Mouse (Mus musculus): ENCODE results near the gene Mcidas. TPM values are rescaled to one million over a fixed set of nuclear protein-coding genes. Genes with fewer than 3 reads are reported as not detected.

Mcidas gene
- total and polyA plus RNA-seq, 3 experiments = 0.12 TPM; not detected in 2

- TF ChIP-seq EP300 (IDR thresholded peaks at IDR 0.05; ENCODE audit: insufficient read depth, low read depth, low read length) (no peak), CTCF (IDR thresholded peaks at IDR 0.05) (no peak), POLR2A (IDR thresholded peaks at IDR 0.05; ENCODE audit: insufficient read depth, low read depth, low read length) (no peak)
- Histone ChIP-seq H3K27me3 (ENCODE audit: control insufficient read depth, insufficient read depth, low read length) (no peaks in the 10 kb centered on the region), H3K79me2 (replicated peaks; ENCODE audit: control insufficient read depth, insufficient read depth, low read length) (no peaks in the 10 kb centered on the region), H3K27ac (no peak overlapping the region), H3K9ac (ENCODE audit: low read depth, low read length) (no peak overlapping the region), H3K36me3 (ENCODE audit: control insufficient read depth, insufficient read depth, low read length) (no peaks in the 10 kb centered on the region; the same call in 1 of the 2 replicates), H3K4me3 (no peak overlapping the region), H3K4me1 (ENCODE audit: control insufficient read depth, insufficient read depth, low read length) (no peaks in the 10 kb centered on the region)
- intact Hi-C loops (cut with DNase I) = no loop called here
- WGBS = 95% methylated on average over 5 of the region's 5 CpGs
- DNase-seq = no peak
Observed at GRCm38 (mm10) chr13:112967267-112967666, 26.4 kb upstream of the Mcidas start.

- Histone ChIP-seq H3K79me2 (replicated peaks; ENCODE audit: control insufficient read depth, insufficient read depth, low read length) (no peaks in the 10 kb centered on the region), H3K27me3 (ENCODE audit: control insufficient read depth, insufficient read depth, low read length) (peaks cover 3% of the 10 kb centered on the region), H3K36me3 (ENCODE audit: control insufficient read depth, insufficient read depth, low read length) (no peaks in the 10 kb centered on the region), H3K4me1 (ENCODE audit: control insufficient read depth, insufficient read depth, low read length) (no peaks in the 10 kb centered on the region), H3K9ac (ENCODE audit: low read depth, low read length) (no peak overlapping the region), H3K4me3 (no peak overlapping the region), H3K27ac (no peak overlapping the region)
- TF ChIP-seq EP300 (IDR thresholded peaks at IDR 0.05; ENCODE audit: insufficient read depth, low read depth, low read length) = no peak
- no peak for TF ChIP-seq CTCF (IDR thresholded peaks at IDR 0.05)
- no peak for TF ChIP-seq POLR2A (IDR thresholded peaks at IDR 0.05; ENCODE audit: insufficient read depth, low read depth, low read length)
- WGBS = 39% methylated on average over 10 of the region's 10 CpGs
- intact Hi-C loops (cut with DNase I) = no loop called here
- DNase-seq = no peak
Observed at GRCm38 (mm10) chr13:112976720-112977119, 16.9 kb upstream of the Mcidas start.

DNA sequence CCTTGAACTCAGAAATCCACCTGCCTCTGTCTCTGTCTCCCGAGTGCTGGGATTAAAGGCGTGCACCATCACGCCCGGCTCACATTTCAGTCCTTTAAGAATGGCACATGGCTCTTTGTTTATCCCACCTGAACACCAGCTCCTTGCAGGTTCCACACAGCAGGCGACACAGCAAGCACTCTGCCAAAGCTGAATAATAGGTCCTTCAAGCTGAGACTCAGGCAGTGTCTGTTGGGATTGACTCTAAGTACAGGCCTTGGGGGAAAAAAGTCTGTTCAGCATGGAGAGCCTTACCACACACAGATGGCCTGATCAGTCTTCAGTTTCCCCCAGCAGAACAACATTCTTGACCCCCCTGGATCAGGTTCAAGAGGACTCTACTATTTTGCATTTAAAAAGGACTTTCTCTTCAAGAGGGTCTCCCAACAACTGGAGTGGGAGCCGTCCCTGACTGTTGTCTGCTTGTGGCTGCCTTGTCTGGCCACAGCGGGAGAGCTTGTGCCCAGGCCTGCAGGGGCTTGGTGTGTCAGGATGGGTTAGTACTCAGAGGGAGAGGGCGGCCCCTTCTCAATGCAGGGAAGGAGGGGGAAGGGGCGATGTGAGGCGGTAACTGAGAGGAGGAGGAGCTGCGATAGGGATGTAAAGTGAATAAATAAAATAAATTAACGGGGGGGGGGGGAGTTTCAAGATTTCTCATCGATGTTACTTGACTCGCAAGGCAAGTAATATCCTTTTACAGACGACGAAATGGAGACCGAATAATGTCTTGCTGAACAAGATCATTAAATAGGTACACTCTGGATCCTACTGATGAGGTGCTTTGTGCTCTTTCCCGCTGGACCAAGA, 7.8 kb upstream of the Mcidas start:
- peaks cover 2% of the 10 kb centered on the region; the same call in 1 of the 2 replicates for H3K4me1 ChIP-seq (ENCODE audit: control insufficient read depth, insufficient read depth, low read length)
- H3K4me3 ChIP-seq = no peak overlapping the region
- H3K27me3 ChIP-seq (ENCODE audit: control insufficient read depth, insufficient read depth, low read length) = peaks cover 16% of the 10 kb centered on the region
- DNase-seq = no peak
- no peak for TF ChIP-seq EP300 (IDR thresholded peaks at IDR 0.05; ENCODE audit: insufficient read depth, low read depth, low read length)
- no peak for TF ChIP-seq POLR2A (IDR thresholded peaks at IDR 0.05; ENCODE audit: insufficient read depth, low read depth, low read length)
- no peak for TF ChIP-seq CTCF (IDR thresholded peaks at IDR 0.05)
- no peaks in the 10 kb centered on the region for H3K36me3 ChIP-seq (ENCODE audit: control insufficient read depth, insufficient read depth, low read length)
- no peaks in the 10 kb centered on the region for H3K79me2 ChIP-seq (replicated peaks; ENCODE audit: control insufficient read depth, insufficient read depth, low read length)
- H3K9ac ChIP-seq (ENCODE audit: low read depth, low read length) = no peak overlapping the region
- intact Hi-C loops (cut with DNase I) = loop anchor here (2.0 to 5.0 kb wide), 2 partner anchors 49 to 59 kb away; partner anchors contain the start of genes Cdc20b, Dhx29 and Mtrex
- WGBS = 33% methylated on average over 18 of the region's 18 CpGs
- H3K27ac ChIP-seq = no peak overlapping the region

DNA sequence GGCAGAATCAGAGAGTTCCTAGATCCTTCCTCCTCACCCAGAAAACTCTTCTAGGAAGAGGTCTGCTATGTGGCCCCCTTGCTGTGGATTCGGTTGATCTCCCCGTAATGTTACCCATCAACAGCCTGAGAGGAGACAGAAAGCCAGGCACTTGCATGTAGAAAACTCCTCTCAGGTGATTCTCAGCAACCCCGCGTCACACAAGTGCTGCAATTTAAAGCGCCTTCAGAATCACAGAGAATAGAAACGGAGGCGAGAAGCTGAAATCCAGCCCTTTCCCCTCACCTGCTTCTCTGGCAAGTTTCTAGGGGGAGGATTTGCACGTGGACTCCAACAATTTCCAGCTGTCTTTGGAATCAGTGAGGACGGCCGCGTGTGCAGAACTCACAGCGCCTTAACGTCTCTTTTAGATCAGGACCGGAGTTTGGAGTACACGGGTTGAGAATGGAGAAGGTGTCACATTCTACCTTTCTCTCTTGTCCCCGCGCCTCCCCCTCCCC, 7.1 kb upstream of the Mcidas start:
- Histone ChIP-seq H3K4me3 (no peak overlapping the region), H3K27me3 (ENCODE audit: control insufficient read depth, insufficient read depth, low read length) (peaks cover 16% of the 10 kb centered on the region), H3K9ac (ENCODE audit: low read depth, low read length) (no peak overlapping the region), H3K36me3 (ENCODE audit: control insufficient read depth, insufficient read depth, low read length) (no peaks in the 10 kb centered on the region), H3K79me2 (replicated peaks; ENCODE audit: control insufficient read depth, insufficient read depth, low read length) (no peaks in the 10 kb centered on the region), H3K4me1 (ENCODE audit: control insufficient read depth, insufficient read depth, low read length) (peaks cover 2% of the 10 kb centered on the region; the same call in 1 of the 2 replicates), H3K27ac (no peak overlapping the region)
- intact Hi-C loops (cut with DNase I) = loop anchor here (2.0 to 5.0 kb wide), 2 partner anchors 48 to 59 kb away; partner anchors contain the start of genes Cdc20b, Dhx29 and Mtrex
- no peak for DNase-seq
- TF ChIP-seq EP300 (IDR thresholded peaks at IDR 0.05; ENCODE audit: insufficient read depth, low read depth, low read length) (no peak), POLR2A (IDR thresholded peaks at IDR 0.05; ENCODE audit: insufficient read depth, low read depth, low read length) (no peak), CTCF (IDR thresholded peaks at IDR 0.05) (no peak)
- WGBS = 6% methylated on average over 17 of the region's 17 CpGs

- Histone ChIP-seq H3K4me1 (ENCODE audit: control insufficient read depth, insufficient read depth, low read length) (peaks cover 2% of the 10 kb centered on the region; the same call in 1 of the 2 replicates), H3K27ac (no peak within 1 kb of the TSS), H3K36me3 (ENCODE audit: control insufficient read depth, insufficient read depth, low read length) (no peaks in the 10 kb centered on the region), H3K4me3 (peak within 1 kb of the TSS; percentile 50), H3K27me3 (ENCODE audit: control insufficient read depth, insufficient read depth, low read length) (peaks cover 16% of the 10 kb centered on the region), H3K79me2 (replicated peaks; ENCODE audit: control insufficient read depth, insufficient read depth, low read length) (no peaks in the 10 kb centered on the region), H3K9ac (ENCODE audit: low read depth, low read length) (peak within 1 kb of the TSS; percentile 44; the same call in 1 of the 2 replicates)
- DNase-seq = peak; percentile 91 to 95
- intact Hi-C loops (cut with DNase I) = loop anchor here (2.0 to 5.0 kb wide), 2 partner anchors 47 to 60 kb away; partner anchors contain the start of genes Cdc20b, Dhx29 and Mtrex
- WGBS = under 1% methylated on average over 47 of the region's 47 CpGs
- no peak for TF ChIP-seq CTCF (IDR thresholded peaks at IDR 0.05)
- peak; percentile 75 for TF ChIP-seq EP300 (IDR thresholded peaks at IDR 0.05; ENCODE audit: insufficient read depth, low read depth, low read length)
- peak; percentile 67; the same call in 1 of the 2 replicates for TF ChIP-seq POLR2A (IDR thresholded peaks at IDR 0.05; ENCODE audit: insufficient read depth, low read depth, low read length)
Observed at GRCm38 (mm10) chr13:112987532-112987943, 6.1 kb upstream of the Mcidas start, which contains the start of gene Ccno. Ccno (plus strand) TSS chr13:112987802.
